Mouse (Mus musculus) erythroblast, adult 5-6 weeks (primary cell): Measurements from ENCODE around the gene Il4. TPM values are rescaled to one million over a fixed set of nuclear protein-coding genes. Genes with fewer than 3 reads are reported as not detected.

ENCODE experiments used
- ATAC-seq: replicated peaks from 2 replicates; pipeline ENCODE4 v1.8.0; 2016; ENCODE audit warnings: moderate number of reproducible peaks, mild to moderate bottlenecking, moderate TSS enrichment, inconsistent platforms; ENCODE audit not compliant: poor library complexity, low FRiP score, severe bottlenecking
- total RNA-seq, 2 experiments: library from RNA; stranded (forward) in 1 of 2; stranded (reverse) in 1 of 2; fragments of 150-400 nt in 1 of 2; fragments of 200-764, 138-1000 nt in 1 of 2; gene quantifications; 2 replicates each; pipeline versions ENCODE4 v1.2.3 to v1.2.4; 2015 to 2017; ENCODE audit warnings: low replicate concordance in 2 of 2

The Il4 gene
- total RNA-seq, 2 experiments from 2014 or later = not detected

GRCm38 (mm10) chr11:53626802-53627373, 8.4 kb upstream of the Il4 start:
- no peak for ATAC-seq

- no peak for ATAC-seq
These were observed 5.7 kb upstream of the Il4 start for GRCm38 (mm10) chr11:53624124-53624523.

- ATAC-seq = no peak
These were observed 5.1 kb upstream of the Il4 start for GRCm38 (mm10) chr11:53623573-53623972.

- no peak for ATAC-seq
These were observed 4.0 kb upstream of the Il4 start for GRCm38 (mm10) chr11:53622440-53622806.

- ATAC-seq = no peak
These were observed 3.3 kb upstream of the Il4 start for GRCm38 (mm10) chr11:53621582-53622439.

GRCm38 (mm10) chr11:53620094-53620493, 1.6 kb upstream of the Il4 start:
- ATAC-seq = no peak

- ATAC-seq = no peak
These were observed 959 bp upstream of the Il4 start for GRCm38 (mm10) chr11:53619428-53619827.

GRCm38 (mm10) chr11:53617562-53618109, 833 bp downstream of the Il4 start:
- ATAC-seq = no peak

GRCm38 (mm10) chr11:53616748-53617558, 1.5 kb downstream of the Il4 start:
- no peak for ATAC-seq

- no peak for ATAC-seq
These were observed 2.9 kb downstream of the Il4 start for GRCm38 (mm10) chr11:53615575-53615974.

GRCm38 (mm10) chr11:53615172-53615571, 3.3 kb downstream of the Il4 start:
- no peak for ATAC-seq

- ATAC-seq = no peak
These were observed 8.8 kb downstream of the Il4 start for GRCm38 (mm10) chr11:53609672-53610071.

- ATAC-seq = no peak
These were observed 9.2 kb downstream of the Il4 start for GRCm38 (mm10) chr11:53609231-53609630.

- no peak for ATAC-seq
These were observed 12.9 kb downstream of the Il4 start for GRCm38 (mm10) chr11:53605609-53606008.

GRCm38 (mm10) chr11:53604983-53605382, 13.5 kb downstream of the Il4 start:
- no peak for ATAC-seq

- no peak for ATAC-seq
These were observed 27.4 kb downstream of the Il4 start for GRCm38 (mm10) chr11:53591116-53591515.

- ATAC-seq = peak; percentile 88
These were observed 28.1 kb downstream of the Il4 start for GRCm38 (mm10) chr11:53590368-53590768.

- no peak for ATAC-seq
These were observed 30.2 kb downstream of the Il4 start for GRCm38 (mm10) chr11:53588279-53588678.

- no peak for ATAC-seq
These were observed 33.0 kb downstream of the Il4 start for GRCm38 (mm10) chr11:53585510-53585909.

GRCm38 (mm10) chr11:53584849-53585248, 33.6 kb downstream of the Il4 start:
- ATAC-seq = 0 out of 2 replicates have a peak, but pooled peaks have one; percentile 64
